Mouse (Mus musculus): ENCODE measurements around the gene Galnt10.

Galnt10 gene

GRCm38 (mm10) chr11:57658214-57658613, 13.0 kb downstream of the Galnt10 start:
- DNase-seq (ENCODE audit: low read depth), result no peak

DNA sequence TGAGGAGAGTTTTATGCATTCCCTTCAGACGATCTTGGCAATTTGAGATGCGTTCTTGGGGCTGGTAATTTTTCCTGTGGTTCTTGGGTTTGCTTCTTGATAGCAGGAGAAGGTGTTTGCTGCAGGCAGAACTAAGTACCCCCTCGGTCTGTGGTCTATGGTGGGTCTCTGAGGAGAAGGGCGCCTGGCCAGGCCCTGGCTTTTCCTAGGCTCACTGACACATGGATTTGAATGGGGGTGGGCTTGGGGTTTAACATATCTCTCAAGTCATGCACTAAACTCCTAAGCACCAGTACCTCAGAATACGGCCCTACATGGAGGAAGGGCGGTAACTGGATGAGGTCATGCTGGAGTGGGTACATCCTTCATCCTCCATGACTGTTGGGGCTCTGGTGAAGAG, 13.5 kb downstream of the Galnt10 start:
- no peak for DNase-seq (ENCODE audit: low read depth)

DNA sequence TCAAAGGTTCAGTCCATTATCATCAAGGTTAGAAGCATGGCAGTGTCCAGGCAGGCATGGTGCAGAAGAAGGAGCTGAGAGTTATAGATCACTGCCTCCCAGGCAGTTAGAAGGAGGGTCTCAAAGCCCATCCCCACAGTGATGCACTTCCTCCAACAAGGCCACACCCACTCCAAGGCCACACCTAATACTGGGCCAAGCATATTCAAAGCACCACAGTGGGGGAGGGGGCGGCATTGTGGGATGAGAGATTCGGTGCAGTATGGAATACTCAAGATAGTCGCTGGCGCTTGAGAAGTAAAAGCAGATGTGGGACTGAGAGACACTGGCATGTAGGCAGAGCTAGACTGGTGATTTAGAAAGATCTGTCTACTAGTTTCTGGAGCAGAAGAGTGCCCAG, 14.9 kb downstream of the Galnt10 start:
- DNase-seq (ENCODE audit: low read depth), result no peak

DNA sequence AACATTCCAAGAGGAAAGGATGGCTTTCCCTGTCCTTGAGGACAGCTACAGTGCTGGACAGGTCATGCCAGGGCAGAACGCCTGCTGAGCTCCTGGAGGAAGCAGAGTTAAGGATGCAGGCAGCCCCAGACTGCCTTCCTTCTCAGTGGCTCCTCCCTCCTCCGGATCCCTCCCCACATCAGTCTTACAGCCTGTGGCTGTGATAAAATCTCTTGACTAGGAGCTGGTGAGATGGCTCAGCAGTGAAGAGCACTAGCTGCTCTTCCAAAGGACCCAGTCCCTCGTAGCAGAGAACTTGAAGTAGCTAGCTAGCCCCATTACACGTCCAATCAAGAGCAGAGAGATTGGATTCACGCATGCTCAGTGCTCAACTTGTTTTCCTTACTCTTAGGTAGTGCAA, 15.6 kb downstream of the Galnt10 start:
- DNase-seq (ENCODE audit: low read depth), result no peak

GRCm38 (mm10) chr11:57661492-57662229, 16.4 kb downstream of the Galnt10 start:
- DNase-seq (ENCODE audit: low read depth), result no peak

DNA sequence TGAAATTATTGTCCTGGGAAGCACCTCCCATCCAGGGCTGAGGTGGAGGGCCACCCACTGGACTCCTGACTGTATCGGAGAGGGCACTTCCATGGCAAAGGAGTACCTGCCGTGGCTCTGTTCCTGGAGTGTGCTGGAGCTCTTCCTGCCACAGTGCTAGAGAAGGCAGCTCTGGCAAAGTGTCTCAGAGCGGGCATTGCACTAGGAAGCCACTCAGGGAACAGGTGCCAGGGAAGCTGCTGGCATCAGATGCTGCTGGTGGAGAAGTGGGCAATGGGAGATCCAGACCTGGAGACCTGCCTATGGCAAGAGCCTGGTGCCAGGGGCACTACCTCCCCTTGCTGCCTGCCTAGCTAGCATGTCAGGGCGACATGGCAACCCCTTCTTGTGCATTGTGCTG, 17.0 kb downstream of the Galnt10 start:
- no peak for DNase-seq (ENCODE audit: low read depth)

- no peak for DNase-seq (ENCODE audit: low read depth)
Measured at GRCm38 (mm10) chr11:57663271-57663670, 18.0 kb downstream of the Galnt10 start.

DNA sequence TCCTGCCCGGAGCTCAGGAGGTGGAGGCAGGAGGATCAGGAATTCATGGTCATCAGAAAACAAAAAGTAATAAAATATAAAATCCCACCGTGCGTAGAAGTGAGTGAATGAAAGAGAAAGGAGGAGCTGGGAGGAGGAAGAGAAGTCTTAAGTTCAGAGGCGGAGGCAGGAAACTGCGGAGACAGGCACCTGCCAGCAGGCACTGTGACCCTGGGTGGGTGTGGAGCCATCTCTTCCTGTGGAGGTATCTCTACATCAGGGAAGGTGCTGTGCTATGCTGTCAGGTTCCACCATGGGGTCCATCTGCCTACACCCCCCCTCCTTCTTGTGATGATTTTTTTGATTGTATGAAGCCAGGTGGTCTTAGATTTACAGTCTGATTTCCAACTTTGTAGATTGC, 19.5 kb downstream of the Galnt10 start:
- no peak for DNase-seq (ENCODE audit: low read depth)

DNA sequence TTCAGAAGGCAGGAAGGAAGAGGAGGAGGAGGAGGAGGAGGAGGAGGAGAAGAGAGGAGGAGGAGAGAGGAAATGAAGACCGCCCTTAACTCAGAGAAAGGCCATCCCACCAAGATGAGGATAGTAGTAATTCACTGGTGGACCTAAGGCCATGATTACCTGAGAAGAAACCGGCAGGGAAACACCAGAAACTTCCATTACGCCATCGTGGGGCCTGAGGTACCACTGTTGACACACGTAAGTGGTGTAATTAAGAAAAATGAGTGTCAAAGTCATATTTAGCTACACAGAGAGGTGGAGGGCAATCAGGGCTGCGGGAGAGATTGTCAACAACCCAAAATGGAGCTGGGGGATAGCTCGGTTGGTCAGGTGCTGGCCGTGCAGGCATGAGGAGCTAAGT, 23.0 kb downstream of the Galnt10 start:
- DNase-seq (ENCODE audit: low read depth), result no peak

DNA sequence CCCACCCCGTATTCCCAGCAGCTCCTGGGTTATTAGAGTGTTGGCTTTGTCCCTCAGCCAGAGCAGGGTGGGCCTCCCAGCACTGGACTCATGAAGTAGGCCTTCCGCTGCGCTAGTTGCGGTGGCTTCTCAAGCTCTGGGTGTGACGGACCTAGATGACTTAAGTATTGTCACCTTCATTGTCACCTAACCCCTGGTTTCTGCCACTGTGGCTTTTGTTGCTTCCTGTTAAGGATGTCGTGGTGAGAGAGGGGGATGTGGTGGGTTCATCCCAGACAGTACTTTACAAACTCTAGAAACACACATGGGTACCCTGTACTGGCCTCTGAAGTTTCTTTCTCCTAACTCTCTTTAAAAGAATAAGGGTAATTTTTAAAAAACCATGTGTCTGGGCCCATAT, 24.3 kb downstream of the Galnt10 start:
- no peak for DNase-seq (ENCODE audit: low read depth)

- no peak for DNase-seq (ENCODE audit: low read depth)
Measured at GRCm38 (mm10) chr11:57671120-57671697, 26.0 kb downstream of the Galnt10 start.

- no peak for DNase-seq (ENCODE audit: low read depth)
Measured at GRCm38 (mm10) chr11:57671797-57672196, 26.6 kb downstream of the Galnt10 start.

DNA sequence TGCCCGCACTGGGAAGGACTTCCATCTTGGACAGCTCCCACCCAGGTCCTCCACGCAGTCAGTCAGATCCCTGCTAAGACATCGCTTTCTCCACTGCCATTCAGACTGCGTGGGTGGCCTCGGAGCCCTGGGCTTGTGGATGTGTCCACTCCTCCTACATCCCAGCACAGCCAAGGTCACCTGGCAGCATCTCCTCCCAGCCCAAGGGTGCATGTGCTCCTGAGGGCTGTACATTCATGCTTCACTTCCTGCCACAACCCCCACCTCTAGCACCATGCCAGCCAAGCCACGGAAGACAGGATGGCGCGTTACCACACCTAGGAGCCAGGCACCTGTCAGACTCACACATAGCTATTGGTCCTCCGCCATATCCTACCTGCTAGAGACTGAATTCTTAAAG, 27.8 kb downstream of the Galnt10 start:
- DNase-seq (ENCODE audit: low read depth), result no peak

DNA sequence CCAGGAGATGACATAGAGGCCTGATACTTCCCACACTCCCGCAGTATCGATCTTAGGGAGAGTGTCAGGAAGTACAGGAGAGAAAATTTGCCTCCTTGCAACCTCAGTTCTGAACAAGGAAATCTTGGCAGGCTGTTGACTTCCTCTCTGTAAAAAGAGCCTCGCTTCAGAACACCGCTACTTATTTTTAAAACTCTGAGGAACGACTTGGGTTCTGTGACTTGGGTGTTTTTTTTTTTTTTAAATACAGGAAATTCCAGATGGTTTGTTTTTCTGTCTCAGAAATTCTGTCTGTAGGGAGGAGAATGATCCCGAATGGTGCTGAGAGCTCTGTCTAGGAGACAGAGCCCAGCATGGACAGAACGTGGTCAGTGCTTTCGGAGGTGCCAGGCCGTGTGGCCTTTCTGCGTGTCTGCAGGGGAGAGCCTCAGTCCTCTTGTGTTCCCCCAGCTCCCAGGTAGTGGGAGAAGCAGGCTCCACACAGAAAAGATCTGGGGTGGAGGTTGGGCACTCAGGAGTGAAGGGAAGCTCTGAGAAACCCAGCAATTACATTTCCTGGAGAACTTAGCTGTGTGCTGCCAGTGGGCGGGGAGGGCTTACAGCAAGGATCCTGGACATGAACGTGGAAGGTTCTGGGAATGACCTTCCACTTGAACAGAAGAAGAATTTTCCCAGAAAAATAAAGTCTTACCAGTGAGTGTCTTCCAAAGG, 28.9 kb downstream of the Galnt10 start:
- peak; percentile 66 for DNase-seq (ENCODE audit: low read depth)

DNA sequence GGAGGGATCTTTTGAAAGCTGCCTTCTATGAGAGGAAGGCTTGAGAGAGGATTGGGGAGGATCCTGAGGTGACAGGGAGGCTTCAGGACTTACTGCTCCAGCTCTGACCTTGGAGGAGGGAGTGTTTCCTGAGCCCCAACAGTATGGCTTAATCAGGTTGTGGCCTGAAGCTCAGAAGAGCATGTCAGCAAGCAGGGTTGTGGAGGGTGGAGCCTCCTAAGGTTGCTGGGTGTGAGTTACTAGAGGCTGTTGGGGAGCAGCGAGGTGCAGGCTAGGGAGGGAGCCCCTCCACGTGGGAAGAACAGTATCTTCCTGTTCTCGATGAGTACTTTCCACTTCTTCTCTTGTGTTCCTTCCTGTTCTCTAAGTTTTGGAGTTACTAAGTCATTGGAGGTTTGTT, 32.0 kb downstream of the Galnt10 start:
- no peak for DNase-seq (ENCODE audit: low read depth)

DNA sequence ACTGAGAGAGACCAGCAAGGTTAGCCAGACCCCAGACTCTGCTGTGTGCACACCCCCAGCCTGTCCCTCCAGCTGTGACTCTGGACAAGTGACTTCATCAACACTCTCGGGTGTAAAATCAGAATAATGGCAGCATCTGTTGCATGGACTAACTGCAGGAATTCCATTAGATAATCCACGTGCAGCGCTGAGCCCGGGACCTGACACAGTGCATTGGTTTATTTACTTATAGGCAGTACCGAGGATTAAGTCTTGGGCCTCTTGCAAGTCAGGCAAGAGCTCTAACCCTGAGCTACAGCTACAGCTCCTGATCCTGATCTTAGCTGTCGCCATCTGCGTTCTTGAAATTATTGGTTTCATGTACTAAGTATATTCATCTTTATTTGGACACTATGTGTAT, 37.3 kb downstream of the Galnt10 start:
- no peak for DNase-seq (ENCODE audit: low read depth)

- no peak for DNase-seq (ENCODE audit: low read depth)
Measured at GRCm38 (mm10) chr11:57683125-57683524, 37.9 kb downstream of the Galnt10 start.

DNA sequence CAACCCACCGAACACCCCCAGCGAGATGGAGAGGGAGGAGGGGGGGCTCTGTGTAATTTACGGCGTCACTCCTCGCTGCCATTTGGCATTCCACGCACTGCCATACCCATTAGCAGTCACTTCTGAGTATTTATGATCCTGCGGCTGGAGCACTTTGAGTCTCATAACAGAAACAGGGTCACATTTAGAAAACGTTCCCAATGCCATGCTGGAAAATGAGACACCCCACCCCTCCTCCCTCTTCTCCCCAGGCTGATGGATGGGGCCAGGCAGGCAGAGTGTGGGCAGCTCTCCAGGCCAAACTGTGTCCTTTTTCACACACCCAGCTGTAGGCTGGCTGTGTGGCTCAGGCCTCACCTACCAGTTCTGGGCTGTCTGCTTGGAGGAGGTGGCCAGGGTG, 38.7 kb downstream of the Galnt10 start:
- DNase-seq (ENCODE audit: low read depth), result peak; percentile 49

DNA sequence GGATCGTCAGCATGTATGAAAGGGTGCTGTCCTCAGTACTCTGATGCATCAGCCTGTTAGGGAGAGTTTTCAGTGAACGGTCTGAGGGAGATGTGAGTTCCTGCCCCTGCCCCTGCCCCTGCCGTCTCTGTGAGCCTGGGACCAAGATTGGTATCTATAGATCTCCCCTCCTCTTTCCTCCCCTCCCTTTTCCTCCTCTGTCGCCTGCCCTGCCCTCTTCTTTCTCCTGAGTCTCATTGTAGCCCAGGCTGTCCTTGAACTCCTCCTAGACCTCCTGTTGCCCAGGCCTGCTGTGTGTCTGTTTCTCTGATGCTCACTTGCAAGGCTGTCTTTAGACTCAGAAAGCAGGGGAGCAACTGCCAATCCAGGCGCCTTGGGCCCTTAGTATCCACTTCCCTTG, 39.6 kb downstream of the Galnt10 start:
- DNase-seq (ENCODE audit: low read depth), result no peak

DNA sequence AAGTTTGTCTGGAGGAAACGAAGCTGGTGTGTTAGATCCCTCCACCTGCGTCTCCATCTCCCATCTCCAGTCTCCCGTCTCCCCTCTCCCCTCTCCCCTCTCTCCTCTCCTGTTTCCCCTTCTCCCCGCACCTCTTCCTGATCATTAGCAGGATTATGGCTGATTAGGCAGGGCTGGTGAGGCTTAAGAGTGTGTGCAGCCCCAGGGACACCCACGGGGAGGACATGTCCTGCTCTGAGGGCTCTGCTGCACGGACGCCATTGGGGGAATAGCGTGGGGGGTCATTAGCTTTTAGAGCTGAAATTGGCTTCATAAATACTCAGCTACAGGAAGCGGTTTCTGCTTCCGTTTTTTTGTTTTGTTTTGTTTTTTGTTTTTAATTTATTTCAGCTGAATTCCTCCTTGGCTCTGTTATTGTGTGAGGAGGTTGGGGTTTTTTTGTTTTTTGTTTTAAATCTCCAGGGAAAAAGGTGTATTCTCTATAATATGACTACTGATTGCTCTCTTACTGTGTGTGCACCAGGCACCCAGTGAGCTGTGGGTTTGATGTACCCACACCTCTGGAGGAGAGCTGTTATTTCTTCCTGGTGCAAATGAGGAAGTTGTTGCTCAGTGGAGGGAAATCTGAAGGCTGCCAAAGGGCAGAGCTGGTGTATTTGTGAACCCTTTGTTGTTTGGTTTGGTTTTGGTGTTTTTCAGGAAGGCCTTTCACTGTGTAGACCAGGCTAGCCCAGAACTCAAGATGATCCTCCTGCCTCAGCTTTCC, 40.6 kb downstream of the Galnt10 start:
- no peak for DNase-seq (ENCODE audit: low read depth)

GRCm38 (mm10) chr11:57686797-57687196, 41.6 kb downstream of the Galnt10 start:
- no peak for DNase-seq (ENCODE audit: low read depth)

GRCm38 (mm10) chr11:57687258-57687657, 42.0 kb downstream of the Galnt10 start:
- no peak for DNase-seq (ENCODE audit: low read depth)
